Mouse (Mus musculus): ENCODE results near the gene Cnksr3. TPM values are rescaled to one million over a fixed set of nuclear protein-coding genes. Genes with fewer than 3 reads are reported as not detected.

Cnksr3 gene
- polyA plus RNA-seq, 1 experiment from 2014 or later: 7.1 TPM

- Histone ChIP-seq H3K27ac (no peak overlapping the region), H3K4me1 (replicated peaks) (peaks cover 40% of the 10 kb centered on the region), H3K9me3 (replicated peaks) (no peaks in the 10 kb centered on the region), H3K27me3 (no peaks in the 10 kb centered on the region), H3K36me3 (no peaks in the 10 kb centered on the region), H3K9ac (peak overlapping the region; percentile 84), H3K4me2 (peak overlapping the region; percentile 82), H3K4me3 (peak overlapping the region; percentile 87)
- WGBS: 53% methylated on average over 5 of the region's 5 CpGs
- ATAC-seq (replicated peaks; ENCODE audit: insufficient number of reproducible peaks, insufficient read depth, low FRiP score, low read depth): no peak
Observed at GRCm38 (mm10) chr10:7209691-7210455, 2.2 kb downstream of the Cnksr3 start.

GRCm38 (mm10) chr10:7208859-7209441 is 3.1 kb downstream of the Cnksr3 start:
- no peak overlapping the region for H3K9ac ChIP-seq
- H3K36me3 ChIP-seq: no peaks in the 10 kb centered on the region
- WGBS: 68% methylated on average over 10 of the region's 10 CpGs
- H3K4me3 ChIP-seq: no peak overlapping the region
- H3K27ac ChIP-seq: no peak overlapping the region
- ATAC-seq (replicated peaks; ENCODE audit: insufficient number of reproducible peaks, insufficient read depth, low FRiP score, low read depth): no peak
- H3K9me3 ChIP-seq (replicated peaks): no peaks in the 10 kb centered on the region
- H3K27me3 ChIP-seq: no peaks in the 10 kb centered on the region
- 0 out of 2 replicates have a peak overlapping the region, but pooled peaks have one; percentile 82 for H3K4me2 ChIP-seq
- peaks cover 40% of the 10 kb centered on the region for H3K4me1 ChIP-seq (replicated peaks)

- Histone ChIP-seq H3K27me3 (no peaks in the 10 kb centered on the region), H3K4me2 (no peak overlapping the region), H3K27ac (no peak overlapping the region), H3K36me3 (no peaks in the 10 kb centered on the region), H3K4me1 (replicated peaks) (peaks cover 29% of the 10 kb centered on the region), H3K9ac (no peak overlapping the region), H3K4me3 (no peak overlapping the region), H3K9me3 (replicated peaks) (no peaks in the 10 kb centered on the region)
- ATAC-seq (replicated peaks; ENCODE audit: insufficient number of reproducible peaks, insufficient read depth, low FRiP score, low read depth): no peak
- WGBS: 51% methylated on average over 11 of the region's 11 CpGs
Observed at GRCm38 (mm10) chr10:7207301-7207700, 4.7 kb downstream of the Cnksr3 start.

- Histone ChIP-seq H3K9me3 (replicated peaks) (no peaks in the 10 kb centered on the region), H3K27ac (no peak overlapping the region), H3K36me3 (no peaks in the 10 kb centered on the region), H3K4me3 (no peak overlapping the region), H3K27me3 (no peaks in the 10 kb centered on the region), H3K4me1 (replicated peaks) (peaks cover 29% of the 10 kb centered on the region), H3K4me2 (no peak overlapping the region), H3K9ac (no peak overlapping the region)
- no peak for ATAC-seq (replicated peaks; ENCODE audit: insufficient number of reproducible peaks, insufficient read depth, low FRiP score, low read depth)
- 80% methylated on average over 7 of the region's 7 CpGs for WGBS
Observed at GRCm38 (mm10) chr10:7206571-7206970, 5.5 kb downstream of the Cnksr3 start.

GRCm38 (mm10) chr10:7205576-7205975 is 6.5 kb downstream of the Cnksr3 start:
- Histone ChIP-seq H3K27me3 (no peaks in the 10 kb centered on the region), H3K4me2 (no peak overlapping the region), H3K36me3 (no peaks in the 10 kb centered on the region), H3K4me1 (replicated peaks) (peaks cover 33% of the 10 kb centered on the region), H3K9me3 (replicated peaks) (no peaks in the 10 kb centered on the region), H3K9ac (no peak overlapping the region), H3K4me3 (no peak overlapping the region), H3K27ac (no peak overlapping the region)
- ATAC-seq (replicated peaks; ENCODE audit: insufficient number of reproducible peaks, insufficient read depth, low FRiP score, low read depth): no peak
- WGBS: 77% methylated on average over 3 of the region's 3 CpGs

- Histone ChIP-seq H3K4me2 (no peak overlapping the region), H3K27ac (no peak overlapping the region), H3K4me1 (replicated peaks) (peaks cover 27% of the 10 kb centered on the region), H3K27me3 (no peaks in the 10 kb centered on the region), H3K9me3 (replicated peaks) (no peaks in the 10 kb centered on the region), H3K4me3 (no peak overlapping the region), H3K9ac (no peak overlapping the region), H3K36me3 (no peaks in the 10 kb centered on the region)
- WGBS: 80% methylated on average over 3 of the region's 3 CpGs
- no peak for ATAC-seq (replicated peaks; ENCODE audit: insufficient number of reproducible peaks, insufficient read depth, low FRiP score, low read depth)
Observed at GRCm38 (mm10) chr10:7204953-7205352, 7.1 kb downstream of the Cnksr3 start.

GRCm38 (mm10) chr10:7202576-7202975 is 9.5 kb downstream of the Cnksr3 start:
- Histone ChIP-seq H3K27ac (no peak overlapping the region), H3K4me3 (no peak overlapping the region), H3K27me3 (no peaks in the 10 kb centered on the region), H3K4me1 (replicated peaks) (peaks cover 15% of the 10 kb centered on the region), H3K4me2 (no peak overlapping the region), H3K9ac (no peak overlapping the region), H3K36me3 (no peaks in the 10 kb centered on the region), H3K9me3 (replicated peaks) (no peaks in the 10 kb centered on the region)
- ATAC-seq (replicated peaks; ENCODE audit: insufficient number of reproducible peaks, insufficient read depth, low FRiP score, low read depth): no peak
- 87% methylated on average over 9 of the region's 9 CpGs for WGBS

- H3K4me2 ChIP-seq: no peak overlapping the region
- no peaks in the 10 kb centered on the region for H3K27me3 ChIP-seq
- H3K9me3 ChIP-seq (replicated peaks): no peaks in the 10 kb centered on the region
- H3K27ac ChIP-seq: no peak overlapping the region
- WGBS: 73% methylated on average over 7 of the region's 7 CpGs
- no peak for ATAC-seq (replicated peaks; ENCODE audit: insufficient number of reproducible peaks, insufficient read depth, low FRiP score, low read depth)
- no peak overlapping the region for H3K4me3 ChIP-seq
- no peaks in the 10 kb centered on the region for H3K36me3 ChIP-seq
- no peak overlapping the region for H3K9ac ChIP-seq
- H3K4me1 ChIP-seq (replicated peaks): peaks cover 24% of the 10 kb centered on the region
Observed at GRCm38 (mm10) chr10:7200665-7201064, 11.4 kb downstream of the Cnksr3 start.

- Histone ChIP-seq H3K9ac (no peak overlapping the region), H3K36me3 (no peaks in the 10 kb centered on the region), H3K9me3 (replicated peaks) (no peaks in the 10 kb centered on the region), H3K4me3 (no peak overlapping the region), H3K4me1 (replicated peaks) (peaks cover 29% of the 10 kb centered on the region), H3K4me2 (no peak overlapping the region), H3K27me3 (no peaks in the 10 kb centered on the region), H3K27ac (no peak overlapping the region)
- no peak for ATAC-seq (replicated peaks; ENCODE audit: insufficient number of reproducible peaks, insufficient read depth, low FRiP score, low read depth)
Observed at GRCm38 (mm10) chr10:7198201-7198600, 13.8 kb downstream of the Cnksr3 start.

- no peak overlapping the region for H3K4me3 ChIP-seq
- no peaks in the 10 kb centered on the region for H3K36me3 ChIP-seq
- H3K4me2 ChIP-seq: no peak overlapping the region
- ATAC-seq (replicated peaks; ENCODE audit: insufficient number of reproducible peaks, insufficient read depth, low FRiP score, low read depth): no peak
- no peak overlapping the region for H3K27ac ChIP-seq
- WGBS: 84% methylated on average over 6 of the region's 6 CpGs
- no peak overlapping the region for H3K9ac ChIP-seq
- H3K27me3 ChIP-seq: no peaks in the 10 kb centered on the region
- no peaks in the 10 kb centered on the region for H3K9me3 ChIP-seq (replicated peaks)
- H3K4me1 ChIP-seq (replicated peaks): peaks cover 29% of the 10 kb centered on the region
Observed at GRCm38 (mm10) chr10:7197733-7198132, 14.3 kb downstream of the Cnksr3 start.

- ATAC-seq (replicated peaks; ENCODE audit: insufficient number of reproducible peaks, insufficient read depth, low FRiP score, low read depth): no peak
- no peak overlapping the region for H3K4me2 ChIP-seq
- WGBS: 72% methylated on average over 8 of the region's 8 CpGs
- peak overlapping the region; percentile 15; the same call in 1 of the 2 replicates for H3K27ac ChIP-seq
- peaks cover 27% of the 10 kb centered on the region for H3K4me1 ChIP-seq (replicated peaks)
- H3K4me3 ChIP-seq: no peak overlapping the region
- no peaks in the 10 kb centered on the region for H3K36me3 ChIP-seq
- H3K9ac ChIP-seq: no peak overlapping the region
- H3K27me3 ChIP-seq: no peaks in the 10 kb centered on the region
- no peaks in the 10 kb centered on the region for H3K9me3 ChIP-seq (replicated peaks)
Observed at GRCm38 (mm10) chr10:7196668-7197400, 15.2 kb downstream of the Cnksr3 start.

All from heart, embryonic 15.5 days (tissue).